Mouse (Mus musculus): Measurements from ENCODE around the gene Fbxw24.
A peak's percentile ranks its signal among the peaks of the same experiment; 100 is the strongest.
"Not testable (repeated sequence)": the region's sequence is repeated elsewhere in the genome, so short reads cannot be mapped to it uniquely, and the experiment has no call there.

Fbxw24 gene

DNA sequence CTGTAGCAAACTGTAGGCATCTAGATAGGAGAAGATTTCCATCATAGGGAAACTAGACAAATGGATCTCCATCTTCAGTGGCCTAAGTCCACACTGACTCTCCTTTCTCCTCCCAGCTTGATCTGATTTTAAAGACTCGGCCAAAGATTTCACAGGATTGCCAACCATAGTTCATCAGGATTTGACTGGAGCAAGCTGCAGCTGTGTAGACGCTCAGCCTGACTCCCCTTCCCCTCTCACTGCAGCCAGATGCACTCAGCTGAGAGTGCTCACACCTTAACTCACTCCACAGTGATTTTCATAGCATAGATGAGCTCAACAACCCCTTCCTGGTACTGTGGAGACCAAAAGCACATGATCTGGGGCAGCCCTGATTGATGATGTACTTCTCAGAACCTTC, at the start of gene Fbxw24:
Fbxw24 (minus strand) TSS at position 101 of the 400 bp plus-strand sequence.
- DNase-seq, result not testable (repeated sequence)

- DNase-seq, result not testable (repeated sequence)
These were observed 38.7 kb upstream of the Fbxw24 start, which contains the start of gene Fbxw25 for GRCm38 (mm10) chr9:109664552-109664951. Fbxw25 (minus strand) TSS chr9:109664652.

- DNase-seq, result peak; percentile 73
These were observed 19.0 kb downstream of the Fbxw24 start for GRCm38 (mm10) chr9:109606837-109607236.

- not testable (repeated sequence) for DNase-seq
These were observed 23.7 kb downstream of the Fbxw24 start for GRCm38 (mm10) chr9:109602128-109602527.

DNA sequence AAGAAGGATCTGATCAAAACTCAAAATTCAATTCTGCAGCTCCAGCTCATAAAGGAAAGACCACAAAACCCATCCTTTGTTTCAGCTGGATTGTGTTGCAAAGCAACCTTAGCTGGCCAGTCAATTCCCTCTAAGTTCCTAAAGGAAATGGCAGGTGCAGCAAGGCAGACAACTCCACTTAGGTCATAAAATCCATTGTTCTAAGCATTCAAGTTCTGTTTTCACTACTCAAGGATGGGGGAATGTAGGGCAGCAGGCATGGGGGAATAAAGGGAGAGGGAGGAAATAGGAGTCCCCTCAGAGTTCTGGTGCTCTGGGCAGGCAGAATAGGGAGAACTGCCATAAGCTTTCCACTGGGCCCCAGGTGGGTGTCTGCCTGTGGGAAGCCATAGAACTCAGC, 28.6 kb downstream of the Fbxw24 start:
- DNase-seq, result no peak

GRCm38 (mm10) chr9:109594866-109595265, 31.0 kb downstream of the Fbxw24 start:
- no peak for DNase-seq

GRCm38 (mm10) chr9:109568162-109568561, 57.7 kb downstream of the Fbxw24 start, which contains the start of gene Fbxw15:
Fbxw15 (minus strand) TSS chr9:109568262.
- not testable (repeated sequence) for DNase-seq

GRCm38 (mm10) chr9:109565546-109565945, 60.3 kb downstream of the Fbxw24 start:
- no peak for DNase-seq

- not testable (repeated sequence) for DNase-seq
These were observed 63.8 kb downstream of the Fbxw24 start for GRCm38 (mm10) chr9:109562106-109562505.

DNA sequence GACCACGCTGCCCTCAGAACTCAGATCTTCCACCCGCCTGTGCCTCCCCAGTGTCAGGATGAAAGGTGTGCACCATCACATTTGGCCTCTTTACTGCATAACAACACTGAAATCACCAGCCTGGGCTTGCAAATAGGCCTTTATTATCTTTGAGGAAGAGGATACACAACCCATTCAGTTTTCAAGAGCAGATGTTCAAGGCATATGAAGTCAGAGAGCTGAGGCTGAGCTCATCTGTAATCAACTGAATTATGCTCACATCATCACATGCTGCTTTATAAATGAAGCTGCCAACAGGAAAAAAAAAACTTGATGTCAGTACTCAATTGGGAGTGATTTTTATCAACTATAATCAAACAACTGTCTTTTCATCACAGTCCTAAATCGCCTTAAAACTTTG, 73.4 kb downstream of the Fbxw24 start:
- DNase-seq, result no peak

All from kidney, postnatal 10 days (tissue).